Mouse (Mus musculus): ENCODE results near the gene Uba7. TPM values are rescaled to one million over a fixed set of nuclear protein-coding genes. Genes with fewer than 3 reads are reported as not detected.

The Uba7 gene
- total and polyA plus RNA-seq, 2 experiments from 2014 or later = 18.0 to 55.6 TPM

GRCm38 (mm10) chr9:107962916-107963315 lies 12.4 kb upstream of the Uba7 start:
- no peak for TF ChIP-seq EP300 (IDR thresholded peaks at IDR 0.05; ENCODE audit: low read depth)
- no peak for TF ChIP-seq CTCF (IDR thresholded peaks at IDR 0.05; ENCODE audit: low read depth)
- no peaks in the 10 kb centered on the region for H3K9me3 ChIP-seq (replicated peaks; ENCODE audit: control insufficient read depth, low read length)
- no peak overlapping the region for H3K9ac ChIP-seq (replicated peaks; ENCODE audit: low read depth, low read length)
- no peak for ATAC-seq (ENCODE audit: insufficient read depth, low read depth)
- no peaks in the 10 kb centered on the region for H3K27me3 ChIP-seq (ENCODE audit: control insufficient read depth, insufficient read depth, low read length)
- H3K4me3 ChIP-seq (ENCODE audit: low read depth, low read length) = no peak overlapping the region
- no peaks in the 10 kb centered on the region; the same call in 1 of the 2 replicates for H3K4me1 ChIP-seq (ENCODE audit: control insufficient read depth, insufficient read depth)
- no peak for DNase-seq (ENCODE audit: low spot score)
- H3K27ac ChIP-seq (ENCODE audit: low read depth) = no peak overlapping the region
- H3K4me2 ChIP-seq (ENCODE audit: low read depth, low read length) = no peak overlapping the region
- WGBS = 93% methylated on average over 9 of the region's 9 CpGs
- no peaks in the 10 kb centered on the region; the same call in 1 of the 2 replicates for H3K36me3 ChIP-seq (replicated peaks; ENCODE audit: control insufficient read depth, insufficient read depth, low read length)

- no peak overlapping the region for H3K9ac ChIP-seq (replicated peaks; ENCODE audit: low read depth, low read length)
- no peaks in the 10 kb centered on the region; the same call in 1 of the 2 replicates for H3K4me1 ChIP-seq (ENCODE audit: control insufficient read depth, insufficient read depth)
- WGBS = 8% methylated on average over 5 of the region's 5 CpGs
- peak; percentile 74 for ATAC-seq (ENCODE audit: insufficient read depth, low read depth)
- peak; percentile 82 for DNase-seq (ENCODE audit: low spot score)
- no peaks in the 10 kb centered on the region for H3K9me3 ChIP-seq (replicated peaks; ENCODE audit: control insufficient read depth, low read length)
- no peak overlapping the region for H3K4me2 ChIP-seq (ENCODE audit: low read depth, low read length)
- H3K36me3 ChIP-seq (replicated peaks; ENCODE audit: control insufficient read depth, insufficient read depth, low read length) = no peaks in the 10 kb centered on the region; the same call in 1 of the 2 replicates
- 0 out of 2 replicates have a peak overlapping the region, but pooled peaks have one; percentile 28 for H3K27ac ChIP-seq (ENCODE audit: low read depth)
- no peaks in the 10 kb centered on the region for H3K27me3 ChIP-seq (ENCODE audit: control insufficient read depth, insufficient read depth, low read length)
- H3K4me3 ChIP-seq (ENCODE audit: low read depth, low read length) = no peak overlapping the region
- TF ChIP-seq CTCF (IDR thresholded peaks at IDR 0.05; ENCODE audit: low read depth) (peak; percentile 98), EP300 (IDR thresholded peaks at IDR 0.05; ENCODE audit: low read depth) (no peak)
These were observed 11.6 kb upstream of the Uba7 start for GRCm38 (mm10) chr9:107963700-107964099.

GRCm38 (mm10) chr9:107964681-107965080 lies 10.6 kb upstream of the Uba7 start:
- 0 out of 2 replicates have a peak overlapping the region, but pooled peaks have one; percentile 28 for H3K27ac ChIP-seq (ENCODE audit: low read depth)
- DNase-seq (ENCODE audit: low spot score) = no peak
- WGBS = 83% methylated on average over 9 of the region's 9 CpGs
- no peak overlapping the region for H3K4me3 ChIP-seq (ENCODE audit: low read depth, low read length)
- no peak overlapping the region for H3K4me2 ChIP-seq (ENCODE audit: low read depth, low read length)
- ATAC-seq (ENCODE audit: insufficient read depth, low read depth) = no peak
- H3K36me3 ChIP-seq (replicated peaks; ENCODE audit: control insufficient read depth, insufficient read depth, low read length) = no peaks in the 10 kb centered on the region
- no peak overlapping the region for H3K9ac ChIP-seq (replicated peaks; ENCODE audit: low read depth, low read length)
- no peaks in the 10 kb centered on the region; the same call in 1 of the 2 replicates for H3K4me1 ChIP-seq (ENCODE audit: control insufficient read depth, insufficient read depth)
- TF ChIP-seq EP300 (IDR thresholded peaks at IDR 0.05; ENCODE audit: low read depth) = no peak
- TF ChIP-seq CTCF (IDR thresholded peaks at IDR 0.05; ENCODE audit: low read depth) = no peak
- no peaks in the 10 kb centered on the region for H3K27me3 ChIP-seq (ENCODE audit: control insufficient read depth, insufficient read depth, low read length)
- no peaks in the 10 kb centered on the region for H3K9me3 ChIP-seq (replicated peaks; ENCODE audit: control insufficient read depth, low read length)

- DNase-seq (ENCODE audit: low spot score) = no peak
- H3K27ac ChIP-seq (ENCODE audit: low read depth) = peak overlapping the region; percentile 55
- 76% methylated on average over 10 of the region's 10 CpGs for WGBS
These were observed 8.6 kb upstream of the Uba7 start for GRCm38 (mm10) chr9:107966676-107967075.

GRCm38 (mm10) chr9:107967437-107967836 lies 7.9 kb upstream of the Uba7 start:
- Histone ChIP-seq H3K9me3 (replicated peaks; ENCODE audit: control insufficient read depth, low read length) (no peaks in the 10 kb centered on the region), H3K9ac (replicated peaks; ENCODE audit: low read depth, low read length) (no peak overlapping the region), H3K36me3 (replicated peaks; ENCODE audit: control insufficient read depth, insufficient read depth, low read length) (no peaks in the 10 kb centered on the region), H3K4me3 (ENCODE audit: low read depth, low read length) (no peak overlapping the region), H3K27ac (ENCODE audit: low read depth) (no peak overlapping the region; the same call in 1 of the 2 replicates), H3K27me3 (ENCODE audit: control insufficient read depth, insufficient read depth, low read length) (no peaks in the 10 kb centered on the region), H3K4me1 (ENCODE audit: control insufficient read depth, insufficient read depth) (no peaks in the 10 kb centered on the region; the same call in 1 of the 2 replicates), H3K4me2 (ENCODE audit: low read depth, low read length) (no peak overlapping the region)
- DNase-seq (ENCODE audit: low spot score) (no peak), ATAC-seq (ENCODE audit: insufficient read depth, low read depth) (no peak)
- WGBS = 64% methylated on average over 6 of the region's 6 CpGs
- TF ChIP-seq EP300 (IDR thresholded peaks at IDR 0.05; ENCODE audit: low read depth) (no peak), CTCF (IDR thresholded peaks at IDR 0.05; ENCODE audit: low read depth) (no peak)

More at GRCm38 (mm10) chr9:107966676-107967075, 8.6 kb upstream of the Uba7 start:
- H3K27me3 ChIP-seq (ENCODE audit: control insufficient read depth, insufficient read depth, low read length) = no peaks in the 10 kb centered on the region
- H3K4me3 ChIP-seq (ENCODE audit: low read depth, low read length) = no peak overlapping the region
- peak overlapping the region; percentile 26; the same call in 1 of the 2 replicates for H3K9ac ChIP-seq (replicated peaks; ENCODE audit: low read depth, low read length)
- H3K36me3 ChIP-seq (replicated peaks; ENCODE audit: control insufficient read depth, insufficient read depth, low read length) = no peaks in the 10 kb centered on the region
- no peak for ATAC-seq (ENCODE audit: insufficient read depth, low read depth)
- no peaks in the 10 kb centered on the region for H3K9me3 ChIP-seq (replicated peaks; ENCODE audit: control insufficient read depth, low read length)
- TF ChIP-seq EP300 (IDR thresholded peaks at IDR 0.05; ENCODE audit: low read depth) = peak; percentile 80
- no peak for TF ChIP-seq CTCF (IDR thresholded peaks at IDR 0.05; ENCODE audit: low read depth)
- H3K4me2 ChIP-seq (ENCODE audit: low read depth, low read length) = no peak overlapping the region
- no peaks in the 10 kb centered on the region; the same call in 1 of the 2 replicates for H3K4me1 ChIP-seq (ENCODE audit: control insufficient read depth, insufficient read depth)

- H3K9ac ChIP-seq (replicated peaks; ENCODE audit: low read depth, low read length) = no peak overlapping the region
- no peaks in the 10 kb centered on the region for H3K9me3 ChIP-seq (replicated peaks; ENCODE audit: control insufficient read depth, low read length)
- TF ChIP-seq CTCF (IDR thresholded peaks at IDR 0.05; ENCODE audit: low read depth) (no peak), EP300 (IDR thresholded peaks at IDR 0.05; ENCODE audit: low read depth) (no peak)
- no peak overlapping the region for H3K4me2 ChIP-seq (ENCODE audit: low read depth, low read length)
- ATAC-seq (ENCODE audit: insufficient read depth, low read depth) (no peak), DNase-seq (ENCODE audit: low spot score) (no peak)
- no peaks in the 10 kb centered on the region for H3K27me3 ChIP-seq (ENCODE audit: control insufficient read depth, insufficient read depth, low read length)
- H3K27ac ChIP-seq (ENCODE audit: low read depth) = no peak overlapping the region
- no peaks in the 10 kb centered on the region; the same call in 1 of the 2 replicates for H3K4me1 ChIP-seq (ENCODE audit: control insufficient read depth, insufficient read depth)
- no peaks in the 10 kb centered on the region for H3K36me3 ChIP-seq (replicated peaks; ENCODE audit: control insufficient read depth, insufficient read depth, low read length)
- H3K4me3 ChIP-seq (ENCODE audit: low read depth, low read length) = no peak overlapping the region
- 86% methylated on average over 7 of the region's 7 CpGs for WGBS
These were observed 6.8 kb upstream of the Uba7 start for GRCm38 (mm10) chr9:107968531-107968930.
